Mouse (Mus musculus) limb, embryonic 12.5 days (tissue): ENCODE measurements at regions not wholly inside any gene's neighbourhood (a gene's known extent, or its start where the extent isn't known, plus 50 kb on each side); places are given as distances from the start of the nearest gene placed in this dataset.

Source experiments
- ATAC-seq: fragments of 200-750 bp; cut with Nextera tagmentation; 2 replicates; pipeline ENCODE4 v1.8.0; 2017; ENCODE audit warnings: low read depth, moderate TSS enrichment; ENCODE audit not compliant: insufficient number of reproducible peaks, insufficient read depth, low FRiP score, low TSS enrichment
- H3K27ac ChIP-seq: fragments of 300-500 bp; sonication (generic); 2 replicates; pipeline ENCODE4 v1.5.1; 2016; ENCODE audit warnings: mild to moderate bottlenecking, moderate library complexity
- H3K27me3 ChIP-seq: fragments of 300-500 bp; sonication (generic); 2 replicates; pipeline ENCODE4 v1.6.1; 2016; ENCODE audit warnings: mild to moderate bottlenecking, moderate library complexity
- H3K36me3 ChIP-seq: fragments of 300-500 bp; sonication (generic); 2 replicates; pipeline ENCODE4 v1.6.1; 2016; ENCODE audit warnings: mild to moderate bottlenecking, moderate library complexity
- H3K4me1 ChIP-seq: fragments of 300-500 bp; sonication (generic); replicated peaks from 2 replicates; pipeline ENCODE4 v1.6.1; 2016
- H3K4me2 ChIP-seq: fragments of 300-500 bp; sonication (generic); 2 replicates; pipeline ENCODE4 v1.6.1; 2016; ENCODE audit warnings: mild to moderate bottlenecking, moderate library complexity
- H3K4me3 ChIP-seq: fragments of 300-500 bp; sonication (generic); replicated peaks from 2 replicates; pipeline ENCODE4 v1.5.1; 2016; ENCODE audit warnings: mild to moderate bottlenecking
- H3K9ac ChIP-seq: fragments of 300-500 bp; sonication (generic); replicated peaks from 2 replicates; pipeline ENCODE4 v1.6.1; 2016; ENCODE audit warnings: mild to moderate bottlenecking, moderate library complexity
- H3K9me3 ChIP-seq: fragments of 300-500 bp; sonication (generic); 2 replicates; pipeline ENCODE4 v1.6.1; 2016; ENCODE audit warnings: mild to moderate bottlenecking, moderate library complexity
- WGBS: fragments of 180-500 bp; shearing (Covaris S2); methylation state at CpG from one replicate; pipeline ENCODE4 v1.1.7; 2016; 5-methylcytosine and 5-hydroxymethylcytosine counted together

GRCm38 (mm10) chr8:87067106-87067505 is 182.0 kb upstream of the N4bp1 start:
- H3K9ac ChIP-seq: no peak overlapping the region
- no peak overlapping the region for H3K4me3 ChIP-seq
- no peak overlapping the region for H3K4me2 ChIP-seq
- no peaks in the 10 kb centered on the region for H3K9me3 ChIP-seq
- no peak for ATAC-seq
- H3K27me3 ChIP-seq: peaks cover 4% of the 10 kb centered on the region; the same call in 1 of the 2 replicates
- peaks cover 11% of the 10 kb centered on the region for H3K4me1 ChIP-seq
- no peak overlapping the region for H3K27ac ChIP-seq
- no peaks in the 10 kb centered on the region for H3K36me3 ChIP-seq

- H3K4me3 ChIP-seq: no peak overlapping the region
- H3K9me3 ChIP-seq: no peaks in the 10 kb centered on the region
- no peak overlapping the region for H3K4me2 ChIP-seq
- ATAC-seq: no peak
- WGBS: 74% methylated on average over 9 of the region's 9 CpGs
- peak overlapping the region; percentile 19; the same call in 1 of the 2 replicates for H3K27ac ChIP-seq
- H3K9ac ChIP-seq: no peak overlapping the region
- no peaks in the 10 kb centered on the region for H3K36me3 ChIP-seq
- H3K27me3 ChIP-seq: no peaks in the 10 kb centered on the region
- H3K4me1 ChIP-seq: peaks cover 11% of the 10 kb centered on the region
Measured at GRCm38 (mm10) chr8:87064768-87065167, 179.7 kb upstream of the N4bp1 start.

GRCm38 (mm10) chr8:87064250-87064747 is 179.2 kb upstream of the N4bp1 start:
- no peaks in the 10 kb centered on the region for H3K36me3 ChIP-seq
- 0 out of 2 replicates have a peak, but pooled peaks have one; percentile 26 for ATAC-seq
- H3K27ac ChIP-seq: peak overlapping the region; percentile 19; the same call in 1 of the 2 replicates
- peaks cover 10% of the 10 kb centered on the region for H3K4me1 ChIP-seq
- H3K4me3 ChIP-seq: no peak overlapping the region
- H3K9me3 ChIP-seq: no peaks in the 10 kb centered on the region
- H3K27me3 ChIP-seq: no peaks in the 10 kb centered on the region
- peak overlapping the region; percentile 9; the same call in 1 of the 2 replicates for H3K4me2 ChIP-seq
- WGBS: 39% methylated on average over 12 of the region's 12 CpGs
- H3K9ac ChIP-seq: no peak overlapping the region

GRCm38 (mm10) chr8:87063588-87063987 is 178.5 kb upstream of the N4bp1 start:
- Histone ChIP-seq H3K4me3 (no peak overlapping the region), H3K27ac (no peak overlapping the region), H3K9me3 (no peaks in the 10 kb centered on the region), H3K9ac (no peak overlapping the region), H3K4me2 (no peak overlapping the region), H3K4me1 (peaks cover 7% of the 10 kb centered on the region), H3K36me3 (no peaks in the 10 kb centered on the region), H3K27me3 (no peaks in the 10 kb centered on the region)
- ATAC-seq: no peak
- WGBS: 87% methylated on average over 4 of the region's 4 CpGs

- WGBS: 25% methylated on average over 3 of the region's 3 CpGs
Measured at GRCm38 (mm10) chr8:87049746-87050145, 164.7 kb upstream of the N4bp1 start.

GRCm38 (mm10) chr8:87049196-87049595 is 164.1 kb upstream of the N4bp1 start:
- no peaks in the 10 kb centered on the region for H3K9me3 ChIP-seq
- H3K27ac ChIP-seq: no peak overlapping the region
- ATAC-seq: no peak
- no peak overlapping the region for H3K9ac ChIP-seq
- H3K4me1 ChIP-seq: no peaks in the 10 kb centered on the region
- no peak overlapping the region for H3K4me3 ChIP-seq
- H3K36me3 ChIP-seq: no peaks in the 10 kb centered on the region
- no peak overlapping the region for H3K4me2 ChIP-seq
- no peaks in the 10 kb centered on the region for H3K27me3 ChIP-seq
- 88% methylated on average over 4 of the region's 4 CpGs for WGBS

More at GRCm38 (mm10) chr8:87049746-87050145, 164.7 kb upstream of the N4bp1 start:
- Histone ChIP-seq H3K27me3 (no peaks in the 10 kb centered on the region), H3K9me3 (no peaks in the 10 kb centered on the region), H3K4me1 (no peaks in the 10 kb centered on the region; the same call in 1 of the 2 replicates), H3K9ac (no peak overlapping the region), H3K4me3 (no peak overlapping the region), H3K4me2 (no peak overlapping the region), H3K27ac (no peak overlapping the region), H3K36me3 (no peaks in the 10 kb centered on the region)
- ATAC-seq: no peak

GRCm38 (mm10) chr8:87046590-87046989 is 161.5 kb upstream of the N4bp1 start:
- WGBS: 82% methylated on average over 4 of the region's 4 CpGs
- Histone ChIP-seq H3K9me3 (no peaks in the 10 kb centered on the region), H3K4me1 (no peaks in the 10 kb centered on the region), H3K4me3 (no peak overlapping the region), H3K27me3 (peaks cover 4% of the 10 kb centered on the region; the same call in 1 of the 2 replicates), H3K36me3 (no peaks in the 10 kb centered on the region), H3K4me2 (no peak overlapping the region), H3K27ac (no peak overlapping the region), H3K9ac (no peak overlapping the region)
- ATAC-seq: no peak

GRCm38 (mm10) chr8:87043016-87043415 is 158.0 kb upstream of the N4bp1 start:
- Histone ChIP-seq H3K9ac (no peak overlapping the region), H3K36me3 (no peaks in the 10 kb centered on the region), H3K27me3 (peaks cover 25% of the 10 kb centered on the region), H3K4me3 (no peak overlapping the region), H3K9me3 (no peaks in the 10 kb centered on the region), H3K4me2 (no peak overlapping the region), H3K27ac (no peak overlapping the region), H3K4me1 (peaks cover 7% of the 10 kb centered on the region)
- 87% methylated on average over 5 of the region's 5 CpGs for WGBS
- ATAC-seq: no peak

GRCm38 (mm10) chr8:87037620-87038380 is 152.7 kb upstream of the N4bp1 start:
- peaks cover 12% of the 10 kb centered on the region for H3K4me1 ChIP-seq
- H3K9ac ChIP-seq: peak overlapping the region; percentile 64
- 2% methylated on average over 48 of the region's 48 CpGs for WGBS
- no peak for ATAC-seq
- H3K9me3 ChIP-seq: no peaks in the 10 kb centered on the region
- peak overlapping the region; percentile 95 for H3K4me2 ChIP-seq
- peaks cover 39% of the 10 kb centered on the region for H3K27me3 ChIP-seq
- H3K36me3 ChIP-seq: no peaks in the 10 kb centered on the region
- no peak overlapping the region for H3K27ac ChIP-seq
- H3K4me3 ChIP-seq: peak overlapping the region; percentile 47

- H3K9ac ChIP-seq: no peak overlapping the region
- WGBS: 92% methylated on average over 10 of the region's 10 CpGs
- H3K4me3 ChIP-seq: no peak overlapping the region
- peaks cover 12% of the 10 kb centered on the region for H3K4me1 ChIP-seq
- no peaks in the 10 kb centered on the region for H3K36me3 ChIP-seq
- H3K27ac ChIP-seq: no peak overlapping the region
- peaks cover 39% of the 10 kb centered on the region for H3K27me3 ChIP-seq
- no peak overlapping the region for H3K4me2 ChIP-seq
- ATAC-seq: no peak
- H3K9me3 ChIP-seq: no peaks in the 10 kb centered on the region
Measured at GRCm38 (mm10) chr8:87035996-87036395, 150.9 kb upstream of the N4bp1 start.

GRCm38 (mm10) chr8:87028171-87028570 is 143.1 kb upstream of the N4bp1 start:
- Histone ChIP-seq H3K9ac (no peak overlapping the region), H3K27me3 (no peaks in the 10 kb centered on the region), H3K4me2 (no peak overlapping the region), H3K36me3 (no peaks in the 10 kb centered on the region), H3K4me3 (no peak overlapping the region), H3K4me1 (no peaks in the 10 kb centered on the region), H3K9me3 (no peaks in the 10 kb centered on the region), H3K27ac (no peak overlapping the region)
- ATAC-seq: no peak
- 86% methylated on average over 1 of the region's 1 CpGs for WGBS
